Mouse (Mus musculus): ENCODE results near the gene Twist2.

DNA sequence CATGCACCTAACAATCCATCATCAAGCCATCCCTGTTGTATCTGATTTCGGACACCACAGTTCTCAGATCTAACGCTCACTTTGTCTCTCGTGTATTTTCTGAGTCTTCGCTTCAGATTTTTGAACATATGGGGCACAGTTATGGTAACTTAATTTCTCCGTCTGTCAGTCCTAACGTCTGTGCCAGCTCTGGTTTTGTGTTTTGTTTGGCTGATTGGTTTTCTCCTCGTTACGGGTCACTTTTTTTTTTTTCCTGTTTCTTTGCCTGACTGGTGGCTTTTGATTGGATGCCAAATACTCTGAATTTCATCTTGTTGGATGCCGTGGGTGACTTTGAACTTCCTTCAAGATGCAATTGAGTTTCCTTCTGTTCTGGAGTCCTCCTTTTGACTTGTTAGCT is 48.3 kb upstream of the Twist2 start:
- no peak for TF ChIP-seq CTCF (conservative IDR thresholded peaks at IDR 0.05; ENCODE audit: insufficient read depth, insufficient read length, low read depth, low read length)
- TF ChIP-seq POLR2A (IDR thresholded peaks at IDR 0.05; ENCODE audit: low read depth, low read length), result no peak

All from kidney, adult 2 months (tissue).